Mouse (Mus musculus): ENCODE results near the gene Pira2.
"Not testable (repeated sequence)": the region's sequence is repeated elsewhere in the genome, so short reads cannot be mapped to it uniquely, and the experiment has no call there.

Gene Pira2

DNA sequence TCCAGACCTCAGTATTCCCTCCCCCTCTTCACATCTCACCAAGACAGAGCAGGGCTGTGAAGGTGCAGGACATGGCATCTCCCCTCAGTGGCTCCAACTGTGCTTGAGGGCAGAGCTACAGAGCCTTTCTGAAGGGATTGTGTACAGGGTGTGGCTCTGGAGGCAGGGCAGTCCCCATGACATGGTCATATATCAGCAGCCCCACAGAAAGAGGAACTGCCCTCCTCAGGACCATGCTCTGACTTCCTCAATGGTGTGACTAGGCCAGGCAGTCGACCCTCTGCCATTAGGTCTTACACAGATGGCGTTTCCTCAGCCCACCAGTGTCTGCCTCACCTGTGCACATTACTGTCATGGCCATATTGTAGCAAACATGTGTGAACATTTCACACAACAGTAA lies at the start of gene Pira2:
Gene Pira2, minus strand, starts transcription at position 101 of the 400 bp plus-strand sequence.
- DNase-seq, result not testable (repeated sequence)

DNA sequence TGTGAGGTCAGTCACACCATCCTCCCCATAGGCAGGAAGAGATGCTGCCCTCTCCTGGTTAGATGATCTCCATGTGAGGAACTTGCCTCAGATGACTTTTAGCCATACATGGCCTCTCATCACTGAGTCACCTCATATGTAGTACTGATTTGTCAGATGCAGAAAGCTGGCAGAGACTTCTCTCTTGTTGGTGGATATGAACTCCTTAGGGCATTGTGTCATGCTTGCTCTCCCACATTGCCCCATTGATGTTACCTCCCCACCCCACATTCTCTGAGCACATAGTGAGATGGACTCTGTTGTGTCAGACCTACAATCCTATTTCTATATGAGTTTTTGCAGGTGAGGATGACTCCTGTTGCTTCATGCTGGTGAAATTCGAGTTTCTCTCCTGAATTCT lies 30.2 kb upstream of the Pira2 start:
- DNase-seq, result not testable (repeated sequence)

GRCm38 (mm10) chr7:3837854-3838253 lies 7.0 kb downstream of the Pira2 start:
- DNase-seq, result not testable (repeated sequence)

GRCm38 (mm10) chr7:3830633-3831032 lies 14.2 kb downstream of the Pira2 start:
- DNase-seq, result not testable (repeated sequence)

- not testable (repeated sequence) for DNase-seq
Measured at GRCm38 (mm10) chr7:3825599-3825998, 19.3 kb downstream of the Pira2 start, which contains the start of gene Gm15448. Gm15448 (minus strand) TSS chr7:3825687.

DNA sequence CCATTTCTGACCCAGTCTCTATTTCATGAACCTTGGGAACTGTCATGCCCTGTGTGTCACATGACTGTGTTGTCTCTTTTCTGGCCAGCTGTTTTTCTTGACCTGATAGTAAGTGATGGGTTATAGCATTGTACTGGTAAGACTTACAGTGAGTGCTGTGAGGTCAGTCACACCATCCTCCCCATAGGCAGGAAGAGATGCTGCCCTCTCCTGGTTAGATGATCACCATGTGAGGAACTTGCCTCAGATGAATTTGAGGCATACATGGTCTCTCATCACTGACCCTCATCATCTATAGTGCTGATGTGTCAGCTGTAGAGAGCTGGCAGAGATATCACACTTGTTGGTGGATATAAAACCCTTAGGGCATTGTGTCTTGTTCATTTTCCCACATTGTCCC lies 32.9 kb downstream of the Pira2 start:
- DNase-seq, result not testable (repeated sequence)

DNA sequence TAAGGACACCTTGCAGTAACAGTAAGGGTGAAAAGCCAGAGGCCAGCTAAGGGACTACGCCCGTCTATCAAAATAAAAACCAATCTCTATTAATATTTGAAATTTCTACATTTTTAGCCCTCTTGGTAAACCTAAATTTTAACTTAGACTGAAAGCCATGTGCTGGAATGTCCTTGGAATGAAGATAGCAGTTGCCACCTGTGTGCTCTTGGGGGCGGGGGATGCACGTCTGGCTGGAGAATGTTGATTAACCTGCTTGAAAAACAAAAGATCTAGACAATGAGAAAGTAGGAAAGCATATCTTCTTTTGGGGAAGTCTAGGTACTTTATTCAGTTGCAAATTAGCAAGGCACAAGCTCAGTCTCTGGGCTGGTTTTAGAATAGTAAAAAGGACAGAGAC lies 41.9 kb downstream of the Pira2 start:
- not testable (repeated sequence) for DNase-seq

- not testable (repeated sequence) for DNase-seq
Measured at GRCm38 (mm10) chr7:3799940-3800339, 44.9 kb downstream of the Pira2 start.

- not testable (repeated sequence) for DNase-seq
Measured at GRCm38 (mm10) chr7:3796286-3796685, 48.6 kb downstream of the Pira2 start.

All from cerebellum, adult 8-10 months (tissue).